Mouse (Mus musculus): ENCODE data around the gene Slc35e3. TPM values are rescaled to one million over a fixed set of nuclear protein-coding genes. Genes with fewer than 3 reads are reported as not detected.

Slc35e3 gene
- total RNA-seq, 2 experiments from 2014 or later, result 0.38 to 0.43 TPM

GRCm38 (mm10) chr10:117777501-117778327, 31.5 kb upstream of the Slc35e3 start:
- ATAC-seq (replicated peaks; ENCODE audit: low FRiP score, poor library complexity, severe bottlenecking), result no peak

- ATAC-seq (replicated peaks; ENCODE audit: low FRiP score, poor library complexity, severe bottlenecking), result no peak
These were observed 30.9 kb upstream of the Slc35e3 start for GRCm38 (mm10) chr10:117777103-117777470.

DNA sequence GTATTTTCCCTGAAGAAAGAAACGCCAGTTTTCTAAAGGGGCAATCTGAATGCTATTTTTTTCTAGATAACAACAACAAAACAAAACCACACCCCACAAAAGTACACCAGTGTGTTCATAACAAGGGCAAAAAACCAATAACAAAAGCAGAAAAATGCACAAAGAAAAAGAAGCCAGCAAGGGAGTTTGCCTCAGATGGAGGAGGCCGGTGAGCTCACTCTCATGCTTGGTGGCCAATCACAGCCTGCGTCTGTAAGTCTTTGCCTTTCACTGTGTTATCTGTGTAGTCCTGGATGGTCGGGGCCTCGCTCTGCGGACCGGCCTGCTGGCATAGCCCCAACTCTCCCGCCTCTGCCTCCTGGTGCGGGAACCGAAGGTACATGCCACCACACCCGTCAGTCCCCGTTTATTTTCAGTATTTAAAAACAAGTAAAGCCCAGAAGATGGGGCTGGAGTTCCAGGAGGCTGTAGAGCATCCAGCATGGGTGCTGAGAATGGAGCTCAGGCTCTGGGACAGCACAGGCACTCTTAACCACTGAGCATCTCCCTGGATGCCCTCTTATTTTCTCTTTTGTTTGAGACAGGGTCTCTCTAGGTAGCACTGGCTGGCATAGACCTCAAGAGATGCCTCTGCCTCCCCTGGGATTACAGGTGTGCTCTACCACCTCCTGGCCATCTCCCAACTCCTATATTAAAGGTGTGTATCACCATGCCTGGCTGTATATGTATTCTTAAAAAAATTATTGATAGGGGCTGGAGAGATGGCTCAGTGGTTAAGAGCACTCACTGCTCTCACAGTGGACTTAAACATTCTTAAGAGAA, 30.3 kb upstream of the Slc35e3 start:
- peak; percentile 23; the same call in 1 of the 2 replicates for ATAC-seq (replicated peaks; ENCODE audit: low FRiP score, poor library complexity, severe bottlenecking)

DNA sequence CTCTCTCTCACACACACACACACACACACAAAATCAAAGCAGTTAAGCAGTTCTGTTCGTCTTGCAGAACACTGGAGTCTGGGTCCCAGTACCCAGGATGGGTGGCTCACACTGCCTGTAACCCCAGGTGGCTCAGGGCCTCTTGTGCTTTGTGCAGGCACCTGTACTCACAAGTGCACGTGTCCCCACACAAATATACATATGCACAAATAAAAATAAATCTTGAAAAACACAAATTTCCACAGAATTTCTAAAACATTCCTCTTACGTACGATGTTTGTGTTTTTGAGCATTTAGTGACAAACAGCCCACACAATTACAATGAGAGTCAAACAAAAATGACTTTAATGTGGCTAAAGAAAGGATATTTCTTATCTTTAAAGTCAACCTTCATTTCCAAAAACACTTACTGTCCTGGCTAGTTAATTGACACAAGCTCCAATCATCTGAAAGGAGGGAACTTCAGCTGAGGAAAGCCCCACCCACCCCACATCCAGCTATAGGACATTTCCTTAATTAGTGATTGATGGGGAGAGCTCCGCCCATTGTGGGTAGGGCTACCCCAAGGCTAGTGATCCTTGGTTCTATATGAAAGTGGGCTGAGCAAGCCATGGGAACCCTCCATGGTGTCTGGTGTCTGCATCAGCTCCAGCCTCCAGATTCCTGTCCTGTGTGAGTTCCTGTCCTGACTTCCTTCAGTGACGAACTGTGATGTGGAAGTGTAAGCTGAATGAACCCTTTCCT, 29.4 kb upstream of the Slc35e3 start:
- no peak for ATAC-seq (replicated peaks; ENCODE audit: low FRiP score, poor library complexity, severe bottlenecking)

- ATAC-seq (replicated peaks; ENCODE audit: low FRiP score, poor library complexity, severe bottlenecking), result no peak
These were observed 28.6 kb upstream of the Slc35e3 start for GRCm38 (mm10) chr10:117774817-117775120.

DNA sequence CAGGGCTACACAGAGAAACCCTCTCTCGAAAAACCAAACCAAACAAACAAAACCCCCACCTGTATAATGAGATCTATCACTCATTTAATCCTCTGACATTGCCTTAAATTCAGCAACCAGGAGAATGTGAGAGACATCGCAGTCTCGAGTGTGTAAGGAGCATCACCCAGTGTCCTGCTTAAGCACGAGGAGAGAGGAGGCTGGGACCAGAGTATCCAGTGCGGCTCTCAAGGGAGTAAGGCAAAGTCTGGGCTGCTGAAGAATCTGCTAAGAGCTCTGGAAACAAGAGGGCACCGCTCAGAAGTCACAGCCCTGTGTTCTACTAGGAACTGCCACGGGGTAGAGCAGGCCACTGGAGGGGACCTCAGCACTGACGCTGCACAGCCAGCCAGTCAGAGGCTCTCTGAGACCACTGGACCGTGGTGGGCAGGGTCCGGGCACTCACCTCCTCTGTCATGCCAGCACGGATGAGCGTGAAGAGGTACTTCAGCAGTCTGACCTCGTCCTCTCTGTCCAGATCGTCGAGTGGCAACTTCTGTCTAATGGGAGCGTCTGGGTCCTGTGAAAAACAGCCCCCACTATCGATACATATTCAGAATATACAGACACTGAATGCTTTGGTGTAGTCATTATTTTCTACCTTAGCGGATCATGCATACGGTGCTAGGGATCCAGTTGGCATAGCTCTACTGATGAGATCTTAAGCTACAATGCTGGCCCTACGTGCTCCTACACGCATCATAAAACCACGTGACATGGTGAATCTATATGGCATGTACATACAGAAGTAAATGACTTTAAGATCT, 28.0 kb upstream of the Slc35e3 start:
- ATAC-seq (replicated peaks; ENCODE audit: low FRiP score, poor library complexity, severe bottlenecking), result no peak

GRCm38 (mm10) chr10:117773106-117773720, 27.0 kb upstream of the Slc35e3 start:
- no peak for ATAC-seq (replicated peaks; ENCODE audit: low FRiP score, poor library complexity, severe bottlenecking)

- ATAC-seq (replicated peaks; ENCODE audit: low FRiP score, poor library complexity, severe bottlenecking), result no peak
These were observed 26.4 kb upstream of the Slc35e3 start for GRCm38 (mm10) chr10:117772364-117773105.

- ATAC-seq (replicated peaks; ENCODE audit: low FRiP score, poor library complexity, severe bottlenecking), result no peak
These were observed 25.0 kb upstream of the Slc35e3 start for GRCm38 (mm10) chr10:117771131-117771510.

GRCm38 (mm10) chr10:117770286-117771130, 24.3 kb upstream of the Slc35e3 start:
- ATAC-seq (replicated peaks; ENCODE audit: low FRiP score, poor library complexity, severe bottlenecking), result 0 out of 2 replicates have a peak, but pooled peaks have one; percentile 13

DNA sequence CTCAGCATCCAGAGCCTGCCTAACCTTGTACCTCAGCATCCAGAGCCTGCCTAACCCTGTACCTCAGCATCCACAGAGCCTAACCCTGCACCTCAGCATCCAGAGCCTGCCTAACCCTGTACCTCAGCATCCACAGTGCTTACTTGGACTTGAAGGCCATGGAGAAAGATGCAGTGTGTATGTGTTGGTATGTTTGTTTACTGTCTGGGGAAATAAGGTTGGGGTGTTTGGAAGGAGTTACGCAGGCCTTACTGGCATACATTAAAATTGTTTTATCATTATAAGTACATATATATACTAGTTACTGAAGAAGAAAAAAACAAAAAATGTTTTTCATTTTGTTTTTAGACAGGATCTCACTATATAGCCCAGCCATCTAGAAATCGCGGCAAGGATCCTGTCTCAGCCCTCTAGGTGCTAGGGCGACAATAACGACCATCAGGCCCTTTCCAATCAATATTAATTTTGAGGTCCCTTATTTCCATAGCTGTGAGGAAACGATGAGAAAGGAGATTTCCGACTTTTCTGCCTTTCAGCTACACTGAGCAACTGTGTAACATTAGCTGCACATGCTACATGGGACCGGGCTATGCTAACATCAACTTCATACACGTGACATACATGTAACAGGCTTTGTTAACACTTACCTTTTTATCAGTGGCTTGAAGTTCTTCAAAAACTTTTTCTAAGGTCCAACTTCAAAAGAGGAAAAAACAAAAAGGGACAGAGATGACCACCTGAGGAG, 23.5 kb upstream of the Slc35e3 start:
- no peak for ATAC-seq (replicated peaks; ENCODE audit: low FRiP score, poor library complexity, severe bottlenecking)

GRCm38 (mm10) chr10:117768141-117768440, 21.9 kb upstream of the Slc35e3 start:
- ATAC-seq (replicated peaks; ENCODE audit: low FRiP score, poor library complexity, severe bottlenecking), result no peak

DNA sequence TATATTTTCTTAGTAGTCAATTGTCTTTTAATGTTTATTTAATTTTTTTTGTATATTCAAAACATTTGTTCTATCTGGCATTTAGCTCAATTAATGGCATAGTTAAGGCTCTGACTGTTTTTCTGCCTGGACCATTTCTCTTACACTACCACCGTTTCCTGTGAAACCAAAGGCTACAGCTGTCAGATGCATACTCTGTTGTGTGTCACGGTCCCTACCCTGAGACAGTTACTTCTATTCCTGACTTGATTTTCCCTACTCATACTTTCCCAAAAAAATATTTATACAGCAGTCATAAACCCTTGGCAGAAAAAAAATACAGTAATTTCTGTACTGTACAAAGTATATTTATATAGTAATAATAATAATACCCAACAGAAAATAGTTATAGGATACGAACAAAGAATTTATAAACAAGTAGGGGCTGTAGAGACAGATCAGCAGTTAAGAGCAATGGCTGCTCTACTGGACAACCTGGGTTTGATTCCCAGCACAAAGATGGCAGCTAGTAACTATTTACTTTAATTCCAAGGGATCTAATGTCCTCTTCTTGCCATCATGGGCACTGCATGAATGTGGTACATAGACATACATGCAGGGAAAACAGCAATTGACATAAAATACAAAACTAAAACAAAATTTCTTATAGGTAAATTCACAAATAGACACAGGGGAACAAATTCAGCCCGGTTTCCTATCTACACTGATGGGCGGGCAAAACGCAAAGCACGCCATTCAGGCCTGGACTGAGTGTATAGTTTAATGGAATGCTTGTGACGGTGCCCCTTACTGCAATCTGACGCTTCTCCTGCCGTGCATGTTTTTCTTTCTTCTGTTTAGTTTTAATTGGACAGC, 21.3 kb upstream of the Slc35e3 start:
- no peak for ATAC-seq (replicated peaks; ENCODE audit: low FRiP score, poor library complexity, severe bottlenecking)

DNA sequence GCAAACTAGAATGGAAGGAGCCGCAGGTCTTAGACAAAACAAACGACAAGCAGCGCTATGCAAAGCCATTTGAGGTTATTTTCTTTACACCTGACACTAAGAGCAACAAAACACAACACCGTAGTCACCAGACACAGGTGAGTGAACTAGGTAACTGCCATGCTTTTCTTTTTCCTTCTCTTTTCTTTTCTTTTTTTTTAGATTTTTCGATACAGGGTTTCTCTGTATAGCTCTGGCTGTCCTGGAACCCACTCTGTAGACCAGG, 20.7 kb upstream of the Slc35e3 start:
- ATAC-seq (replicated peaks; ENCODE audit: low FRiP score, poor library complexity, severe bottlenecking), result no peak

- ATAC-seq (replicated peaks; ENCODE audit: low FRiP score, poor library complexity, severe bottlenecking), result no peak
These were observed 20.1 kb upstream of the Slc35e3 start for GRCm38 (mm10) chr10:117766111-117766895.

Measured in erythroblast, adult 5-6 weeks (primary cell).